Mouse (Mus musculus): Measurements from ENCODE around the gene Ucn2. TPM values are rescaled to one million over a fixed set of nuclear protein-coding genes. Genes with fewer than 3 reads are reported as not detected.
A peak's percentile ranks its signal among the peaks of the same experiment; 100 is the strongest.

The Ucn2 gene
- polyA plus RNA-seq, 1 experiment from 2014 or later: not detected

- H3K4me2 ChIP-seq (replicated peaks; ENCODE audit: low read depth, low read length): no peak overlapping the region
- ATAC-seq: no peak
- 0 out of 2 replicates have a peak overlapping the region, but pooled peaks have one; percentile 86 for H3K27ac ChIP-seq (ENCODE audit: low read length)
- no peaks in the 10 kb centered on the region for H3K27me3 ChIP-seq (replicated peaks; ENCODE audit: insufficient read depth, low read length)
- H3K4me1 ChIP-seq (ENCODE audit: insufficient read depth, low read depth, low read length): peaks cover 8% of the 10 kb centered on the region; the same call in 1 of the 2 replicates
- no peaks in the 10 kb centered on the region for H3K9me3 ChIP-seq (ENCODE audit: low read length)
- 68% methylated on average over 4 of the region's 4 CpGs for WGBS
- DNase-seq (ENCODE audit: low spot score): no peak
- no peak for TF ChIP-seq CTCF (IDR thresholded peaks at IDR 0.05)
- H3K9ac ChIP-seq (replicated peaks; ENCODE audit: low read depth): no peak overlapping the region
- H3K36me3 ChIP-seq (ENCODE audit: insufficient read depth, low read length): no peaks in the 10 kb centered on the region
- no peak overlapping the region for H3K4me3 ChIP-seq (ENCODE audit: low read depth, low read length)
Measured at GRCm38 (mm10) chr9:108989802-108990461, 4.1 kb downstream of the Ucn2 start.

GRCm38 (mm10) chr9:108990462-108990820, 4.6 kb downstream of the Ucn2 start:
- H3K9ac ChIP-seq (replicated peaks; ENCODE audit: low read depth): no peak overlapping the region
- H3K4me1 ChIP-seq (ENCODE audit: insufficient read depth, low read depth, low read length): peaks cover 8% of the 10 kb centered on the region; the same call in 1 of the 2 replicates
- no peak for ATAC-seq
- no peak overlapping the region for H3K4me3 ChIP-seq (ENCODE audit: low read depth, low read length)
- no peaks in the 10 kb centered on the region for H3K9me3 ChIP-seq (ENCODE audit: low read length)
- no peak overlapping the region for H3K4me2 ChIP-seq (replicated peaks; ENCODE audit: low read depth, low read length)
- peak overlapping the region; percentile 86; the same call in 1 of the 2 replicates for H3K27ac ChIP-seq (ENCODE audit: low read length)
- 67% methylated on average over 7 of the region's 7 CpGs for WGBS
- no peak for DNase-seq (ENCODE audit: low spot score)
- no peaks in the 10 kb centered on the region for H3K36me3 ChIP-seq (ENCODE audit: insufficient read depth, low read length)
- H3K27me3 ChIP-seq (replicated peaks; ENCODE audit: insufficient read depth, low read length): no peaks in the 10 kb centered on the region
- TF ChIP-seq EP300 (IDR thresholded peaks at IDR 0.05) (no peak), CTCF (IDR thresholded peaks at IDR 0.05) (no peak)

- under 1% methylated on average over 31 of the region's 31 CpGs for WGBS
- no peaks in the 10 kb centered on the region for H3K27me3 ChIP-seq (replicated peaks; ENCODE audit: insufficient read depth, low read length)
- no peaks in the 10 kb centered on the region for H3K9me3 ChIP-seq (ENCODE audit: low read length)
- H3K4me1 ChIP-seq (ENCODE audit: insufficient read depth, low read depth, low read length): peaks cover 8% of the 10 kb centered on the region; the same call in 1 of the 2 replicates
- H3K9ac ChIP-seq (replicated peaks; ENCODE audit: low read depth): no peak within 1 kb of the TSS; the same call in 1 of the 2 replicates
- peak within 1 kb of the TSS; percentile 73 for H3K4me2 ChIP-seq (replicated peaks; ENCODE audit: low read depth, low read length)
- DNase-seq (ENCODE audit: low spot score): peak; percentile 100
- peak within 1 kb of the TSS; percentile 47 for H3K4me3 ChIP-seq (ENCODE audit: low read depth, low read length)
- ATAC-seq: peak; percentile 97
- TF ChIP-seq EP300 (IDR thresholded peaks at IDR 0.05) (peak; percentile 73), CTCF (IDR thresholded peaks at IDR 0.05) (no peak)
- peak within 1 kb of the TSS; percentile 86 for H3K27ac ChIP-seq (ENCODE audit: low read length)
- H3K36me3 ChIP-seq (ENCODE audit: insufficient read depth, low read length): no peaks in the 10 kb centered on the region
Measured at GRCm38 (mm10) chr9:108991428-108992084, 5.7 kb downstream of the Ucn2 start, which contains the start of gene Pfkfb4. Gene Pfkfb4 (plus strand): TSS chr9:108991778.

GRCm38 (mm10) chr9:108992085-108992469, 6.3 kb downstream of the Ucn2 start:
- peak overlapping the region; percentile 73 for H3K4me2 ChIP-seq (replicated peaks; ENCODE audit: low read depth, low read length)
- peaks cover 8% of the 10 kb centered on the region; the same call in 1 of the 2 replicates for H3K4me1 ChIP-seq (ENCODE audit: insufficient read depth, low read depth, low read length)
- H3K9ac ChIP-seq (replicated peaks; ENCODE audit: low read depth): no peak overlapping the region
- peak overlapping the region; percentile 47 for H3K4me3 ChIP-seq (ENCODE audit: low read depth, low read length)
- H3K27ac ChIP-seq (ENCODE audit: low read length): peak overlapping the region; percentile 68
- WGBS: 11% methylated on average over 18 of the region's 18 CpGs
- TF ChIP-seq EP300 (IDR thresholded peaks at IDR 0.05) (no peak), CTCF (IDR thresholded peaks at IDR 0.05) (no peak)
- no peaks in the 10 kb centered on the region for H3K36me3 ChIP-seq (ENCODE audit: insufficient read depth, low read length)
- no peaks in the 10 kb centered on the region for H3K9me3 ChIP-seq (ENCODE audit: low read length)
- H3K27me3 ChIP-seq (replicated peaks; ENCODE audit: insufficient read depth, low read length): no peaks in the 10 kb centered on the region
- no peak for ATAC-seq
- DNase-seq (ENCODE audit: low spot score): peak; percentile 43

- peak; percentile 61 for TF ChIP-seq EP300 (IDR thresholded peaks at IDR 0.05)
- TF ChIP-seq CTCF (IDR thresholded peaks at IDR 0.05): no peak
- Histone ChIP-seq H3K9me3 (ENCODE audit: low read length) (no peaks in the 10 kb centered on the region), H3K4me3 (ENCODE audit: low read depth, low read length) (peak overlapping the region; percentile 47; the same call in 1 of the 2 replicates), H3K4me2 (replicated peaks; ENCODE audit: low read depth, low read length) (peak overlapping the region; percentile 73), H3K27ac (ENCODE audit: low read length) (peak overlapping the region; percentile 68; the same call in 1 of the 2 replicates), H3K9ac (replicated peaks; ENCODE audit: low read depth) (no peak overlapping the region), H3K36me3 (ENCODE audit: insufficient read depth, low read length) (no peaks in the 10 kb centered on the region), H3K27me3 (replicated peaks; ENCODE audit: insufficient read depth, low read length) (no peaks in the 10 kb centered on the region), H3K4me1 (ENCODE audit: insufficient read depth, low read depth, low read length) (peaks cover 8% of the 10 kb centered on the region; the same call in 1 of the 2 replicates)
- ATAC-seq: no peak
- whole genome bisulfite sequencing: 54% methylated on average over 9 of the region's 9 CpGs
- DNase-seq (ENCODE audit: low spot score): peak; percentile 74
Measured at GRCm38 (mm10) chr9:108992620-108993361, 7.0 kb downstream of the Ucn2 start.

GRCm38 (mm10) chr9:108996411-108996810, 10.6 kb downstream of the Ucn2 start:
- no peak overlapping the region for H3K9ac ChIP-seq (replicated peaks; ENCODE audit: low read depth)
- no peak overlapping the region for H3K4me2 ChIP-seq (replicated peaks; ENCODE audit: low read depth, low read length)
- no peaks in the 10 kb centered on the region for H3K36me3 ChIP-seq (ENCODE audit: insufficient read depth, low read length)
- no peaks in the 10 kb centered on the region for H3K9me3 ChIP-seq (ENCODE audit: low read length)
- ATAC-seq (no peak), DNase-seq (ENCODE audit: low spot score) (no peak)
- no peak overlapping the region for H3K27ac ChIP-seq (ENCODE audit: low read length)
- H3K4me1 ChIP-seq (ENCODE audit: insufficient read depth, low read depth, low read length): no peaks in the 10 kb centered on the region; the same call in 1 of the 2 replicates
- TF ChIP-seq EP300 (IDR thresholded peaks at IDR 0.05) (no peak), CTCF (IDR thresholded peaks at IDR 0.05) (no peak)
- no peaks in the 10 kb centered on the region for H3K27me3 ChIP-seq (replicated peaks; ENCODE audit: insufficient read depth, low read length)
- WGBS: 64% methylated on average over 9 of the region's 9 CpGs
- no peak overlapping the region for H3K4me3 ChIP-seq (ENCODE audit: low read depth, low read length)

Measured in lung, postnatal 0 days (tissue).